Mouse (Mus musculus) C2C12 (cell line): ENCODE data around the gene Haspin.

Experiments
- CTCF ChIP-seq: IDR thresholded peaks from one replicate; pipeline ENCODE4 v1.5.1; 2011; ENCODE audit not compliant: control insufficient read depth, insufficient read depth, insufficient read length
- MAX ChIP-seq: IDR thresholded peaks from one replicate; pipeline ENCODE4 v1.6.1; 2011; ENCODE audit warnings: mild to moderate bottlenecking, control low read depth
- MYOD1 ChIP-seq: IDR thresholded peaks from one replicate; pipeline ENCODE4 v1.6.1; 2011; ENCODE audit warnings: low read depth; ENCODE audit not compliant: control insufficient read depth, insufficient read length
- MYOG ChIP-seq: IDR thresholded peaks from one replicate; pipeline ENCODE4 v1.6.1; 2011; ENCODE audit not compliant: control insufficient read depth, insufficient read length; ENCODE audit errors: extremely low read depth
- USF1 ChIP-seq: IDR thresholded peaks from one replicate; pipeline ENCODE4 v1.6.1; 2011; ENCODE audit warnings: low read depth, mild to moderate bottlenecking, control low read depth, moderate library complexity

DNA sequence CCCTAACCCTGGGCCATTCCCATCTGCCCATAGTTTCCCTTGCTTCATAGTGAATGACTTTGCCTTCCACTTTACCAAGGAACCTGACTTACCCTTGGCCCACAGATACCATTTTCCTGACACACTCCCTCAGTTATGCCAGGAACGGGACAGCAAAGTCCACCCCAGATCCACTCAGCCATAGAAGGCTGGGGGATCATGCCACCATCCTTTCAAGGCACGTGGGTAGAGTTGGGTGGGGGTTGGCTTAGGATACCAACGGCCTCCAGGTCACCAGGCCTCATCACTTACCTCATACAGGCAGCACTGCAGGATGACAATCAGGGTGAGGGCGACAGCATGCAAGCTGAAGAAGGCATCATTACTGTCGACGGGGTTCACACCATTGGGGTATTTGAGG lies 49.1 kb upstream of the Haspin start:
- no peak for TF ChIP-seq MAX
- no peak for TF ChIP-seq CTCF
- TF ChIP-seq USF1, result no peak
- no peak for TF ChIP-seq MYOG
- TF ChIP-seq MYOD1, result no peak
